Mouse (Mus musculus): Measurements from ENCODE around the gene Ubtf. TPM values are rescaled to one million over a fixed set of nuclear protein-coding genes. Genes with fewer than 3 reads are reported as not detected.

Gene Ubtf
- polyA plus RNA-seq, 1 experiment from 2014 or later = 75.5 TPM

DNA sequence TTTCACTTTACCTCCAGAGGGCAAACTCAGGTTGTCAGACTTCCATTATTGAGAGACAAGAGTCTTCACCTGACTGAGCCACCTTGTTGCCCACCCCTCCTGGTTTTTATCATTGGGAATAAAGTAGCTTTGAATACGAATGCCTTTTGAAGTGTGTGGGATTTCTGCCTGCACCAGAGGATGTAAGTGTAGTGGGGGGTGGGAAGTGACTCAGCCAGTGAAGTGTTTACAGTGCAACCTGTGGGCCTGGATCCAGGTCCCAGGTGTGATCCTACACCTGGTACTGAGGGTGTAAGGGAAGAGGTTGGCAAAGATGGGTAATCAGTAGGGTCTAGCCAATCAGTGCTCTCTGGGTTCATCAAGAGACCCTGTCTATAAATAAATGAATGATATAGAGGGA is 4.0 kb upstream of the Ubtf start:
- no peak for TF ChIP-seq CTCF (IDR thresholded peaks at IDR 0.05; ENCODE audit: low read depth)
- 72% methylated on average over 1 of the region's 1 CpGs for WGBS
- Histone ChIP-seq H3K9ac (ENCODE audit: low read depth, low read length) (no peak overlapping the region), H3K4me2 (ENCODE audit: low read length) (no peak overlapping the region), H3K27ac (no peak overlapping the region), H3K27me3 (ENCODE audit: insufficient read depth, low read length) (no peaks in the 10 kb centered on the region), H3K9me3 (replicated peaks; ENCODE audit: low read length) (no peaks in the 10 kb centered on the region), H3K4me1 (replicated peaks; ENCODE audit: insufficient read depth, low read length) (no peaks in the 10 kb centered on the region), H3K4me3 (replicated peaks; ENCODE audit: low read depth, low read length) (no peak overlapping the region), H3K36me3 (ENCODE audit: insufficient read depth, low read length) (no peaks in the 10 kb centered on the region)
- DNase-seq (ENCODE audit: low spot score) (no peak), ATAC-seq (replicated peaks; ENCODE audit: low FRiP score, low read depth) (no peak)

DNA sequence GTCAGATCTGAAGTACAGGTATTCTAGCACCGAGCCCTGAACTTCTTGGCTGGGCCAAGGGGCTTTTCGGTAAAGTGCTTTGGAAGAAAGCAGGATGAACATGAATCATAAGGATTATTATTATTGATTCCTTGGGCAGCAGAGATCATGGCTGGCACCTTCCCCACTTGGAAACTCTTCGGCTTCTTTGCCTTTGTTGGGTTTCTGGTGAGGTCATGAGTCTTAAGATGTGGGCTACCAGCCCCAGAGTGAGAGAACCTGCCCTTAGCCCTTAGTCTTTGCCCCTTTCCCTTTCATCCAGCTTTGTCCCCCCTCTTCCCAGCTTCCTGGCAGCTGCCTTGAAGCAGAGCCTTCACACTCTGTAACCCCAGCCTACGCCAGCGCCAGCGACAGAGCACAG is 2.4 kb upstream of the Ubtf start:
- no peak overlapping the region for H3K27ac ChIP-seq
- no peak overlapping the region for H3K9ac ChIP-seq (ENCODE audit: low read depth, low read length)
- no peaks in the 10 kb centered on the region for H3K9me3 ChIP-seq (replicated peaks; ENCODE audit: low read length)
- no peak for TF ChIP-seq CTCF (IDR thresholded peaks at IDR 0.05; ENCODE audit: low read depth)
- 69% methylated on average over 6 of the region's 6 CpGs for WGBS
- H3K36me3 ChIP-seq (ENCODE audit: insufficient read depth, low read length) = no peaks in the 10 kb centered on the region
- DNase-seq (ENCODE audit: low spot score) = no peak
- no peak for ATAC-seq (replicated peaks; ENCODE audit: low FRiP score, low read depth)
- no peak overlapping the region for H3K4me3 ChIP-seq (replicated peaks; ENCODE audit: low read depth, low read length)
- H3K27me3 ChIP-seq (ENCODE audit: insufficient read depth, low read length) = no peaks in the 10 kb centered on the region
- H3K4me2 ChIP-seq (ENCODE audit: low read length) = no peak overlapping the region
- no peaks in the 10 kb centered on the region for H3K4me1 ChIP-seq (replicated peaks; ENCODE audit: insufficient read depth, low read length)

DNA sequence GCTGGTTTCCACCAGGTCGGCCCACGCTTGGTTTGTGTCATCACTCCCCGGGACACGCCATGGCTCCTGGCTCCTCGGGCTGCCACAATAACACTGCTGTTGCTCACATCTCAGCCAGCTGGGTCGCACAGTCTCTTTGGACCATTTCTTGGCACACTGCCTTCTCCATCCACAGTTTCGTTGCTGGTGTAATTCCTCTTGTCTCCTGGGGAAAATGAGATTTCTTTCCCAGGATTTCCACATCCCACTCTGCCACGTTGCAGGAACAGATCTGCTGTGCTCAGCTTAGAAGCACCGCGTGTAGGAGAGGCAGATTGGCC is 1.1 kb upstream of the Ubtf start:
- DNase-seq (ENCODE audit: low spot score) = peak; percentile 89
- no peak for ATAC-seq (replicated peaks; ENCODE audit: low FRiP score, low read depth)
- Histone ChIP-seq H3K4me3 (replicated peaks; ENCODE audit: low read depth, low read length) (peak overlapping the region; percentile 99), H3K9me3 (replicated peaks; ENCODE audit: low read length) (no peaks in the 10 kb centered on the region), H3K27me3 (ENCODE audit: insufficient read depth, low read length) (no peaks in the 10 kb centered on the region), H3K27ac (peak overlapping the region; percentile 99), H3K4me1 (replicated peaks; ENCODE audit: insufficient read depth, low read length) (0 out of 2 replicates have a peak, but pooled peaks cover 1% of the 10 kb centered on the region), H3K9ac (ENCODE audit: low read depth, low read length) (peak overlapping the region; percentile 97; the same call in 1 of the 2 replicates), H3K4me2 (ENCODE audit: low read length) (peak overlapping the region; percentile 82), H3K36me3 (ENCODE audit: insufficient read depth, low read length) (no peaks in the 10 kb centered on the region)
- WGBS = 16% methylated on average over 10 of the region's 10 CpGs
- no peak for TF ChIP-seq CTCF (IDR thresholded peaks at IDR 0.05; ENCODE audit: low read depth)

DNA sequence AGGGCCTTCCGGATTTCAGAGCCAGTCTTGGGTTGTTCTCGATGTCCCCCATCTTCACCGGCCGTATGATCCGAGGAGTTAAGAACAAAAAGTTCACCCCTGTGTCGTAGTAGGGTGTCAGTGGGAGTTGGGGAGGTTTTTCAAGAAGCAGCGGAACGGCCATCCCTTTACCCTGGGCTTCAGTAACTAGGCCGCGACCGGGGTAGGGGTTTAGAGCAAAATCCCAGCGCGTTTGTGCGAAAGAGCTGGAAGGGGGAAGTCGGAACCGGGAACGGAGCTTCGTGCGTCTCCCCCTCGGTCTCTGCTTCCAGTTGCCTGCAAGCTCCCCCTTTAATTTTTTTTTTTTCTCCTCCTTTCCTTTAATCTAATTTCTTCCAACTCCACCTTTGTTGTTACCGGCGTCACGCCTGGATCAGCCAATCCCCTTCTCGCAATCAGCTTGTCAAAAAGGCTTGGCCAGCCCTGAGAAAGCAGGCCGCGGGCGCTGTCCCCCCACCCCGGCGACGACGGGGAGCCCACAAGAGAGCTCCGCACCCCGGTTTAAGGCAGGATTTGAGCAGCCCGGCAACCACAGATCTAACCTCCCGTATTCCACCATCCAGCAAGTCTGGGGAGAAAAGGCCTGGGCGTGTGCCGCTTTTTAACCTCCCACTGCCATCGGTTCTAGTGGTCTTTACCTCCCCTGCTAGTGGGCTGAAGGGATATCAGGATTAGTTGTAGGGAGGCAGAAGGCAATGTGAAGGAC is 571 bp upstream of the Ubtf start:
- DNase-seq (ENCODE audit: low spot score) (peak; percentile 90), ATAC-seq (replicated peaks; ENCODE audit: low FRiP score, low read depth) (no peak)
- H3K9me3 ChIP-seq (replicated peaks; ENCODE audit: low read length) = no peaks in the 10 kb centered on the region
- H3K4me3 ChIP-seq (replicated peaks; ENCODE audit: low read depth, low read length) = peak overlapping the region; percentile 99
- H3K9ac ChIP-seq (ENCODE audit: low read depth, low read length) = peak overlapping the region; percentile 97
- 0 out of 2 replicates have a peak, but pooled peaks cover 3% of the 10 kb centered on the region for H3K4me1 ChIP-seq (replicated peaks; ENCODE audit: insufficient read depth, low read length)
- peak overlapping the region; percentile 99 for H3K27ac ChIP-seq
- H3K4me2 ChIP-seq (ENCODE audit: low read length) = peak overlapping the region; percentile 82
- TF ChIP-seq CTCF (IDR thresholded peaks at IDR 0.05; ENCODE audit: low read depth) = no peak
- no peaks in the 10 kb centered on the region for H3K27me3 ChIP-seq (ENCODE audit: insufficient read depth, low read length)
- no peaks in the 10 kb centered on the region for H3K36me3 ChIP-seq (ENCODE audit: insufficient read depth, low read length)
- 1% methylated on average over 38 of the region's 38 CpGs for WGBS

DNA sequence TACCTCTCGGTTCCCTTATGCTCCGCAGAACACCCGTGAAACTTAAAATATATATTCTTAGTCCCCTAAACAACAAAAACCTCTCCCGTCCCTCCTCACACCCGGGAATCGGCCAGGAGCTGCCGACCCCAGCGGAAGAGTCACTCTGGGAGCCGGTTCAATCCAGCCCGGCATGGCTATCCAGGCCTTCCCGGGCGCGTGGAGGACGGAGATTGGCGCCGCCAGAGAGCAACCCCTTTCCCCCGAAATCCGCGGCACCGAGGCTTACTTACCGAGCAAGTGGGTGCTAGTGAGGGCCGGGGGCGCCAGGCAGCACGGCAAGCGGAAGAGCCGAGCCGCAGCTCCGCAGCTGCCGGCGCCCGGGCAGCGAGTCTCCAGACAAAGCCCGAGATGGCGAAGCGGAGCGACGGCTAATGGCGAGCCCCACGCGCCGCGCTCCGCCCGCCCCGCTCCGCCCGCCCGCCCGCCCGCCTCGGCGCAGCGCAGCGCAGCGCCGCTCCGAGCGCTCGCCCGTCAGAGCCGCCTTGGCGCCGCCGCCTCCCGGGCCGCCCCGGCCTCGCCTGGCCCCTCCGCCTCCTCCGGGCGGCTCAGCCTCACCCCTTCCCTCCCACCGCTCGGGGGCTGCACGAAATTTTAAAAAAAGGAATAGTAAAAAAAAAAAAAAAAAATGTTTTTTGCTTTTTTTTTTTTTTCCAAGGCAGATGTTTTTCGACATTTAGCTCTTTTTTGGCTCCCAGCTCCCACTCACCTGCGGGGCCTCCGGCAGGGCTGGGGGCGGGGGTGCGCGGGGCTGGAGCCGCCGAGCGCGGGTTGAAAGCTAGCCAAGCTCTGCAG is 749 bp downstream of the Ubtf start:
- 0 out of 2 replicates have a peak, but pooled peaks cover 3% of the 10 kb centered on the region for H3K4me1 ChIP-seq (replicated peaks; ENCODE audit: insufficient read depth, low read length)
- peak overlapping the region; percentile 97 for H3K9ac ChIP-seq (ENCODE audit: low read depth, low read length)
- no peak for ATAC-seq (replicated peaks; ENCODE audit: low FRiP score, low read depth)
- H3K27ac ChIP-seq = peak overlapping the region; percentile 99
- peak overlapping the region; percentile 82 for H3K4me2 ChIP-seq (ENCODE audit: low read length)
- no peak for TF ChIP-seq CTCF (IDR thresholded peaks at IDR 0.05; ENCODE audit: low read depth)
- H3K4me3 ChIP-seq (replicated peaks; ENCODE audit: low read depth, low read length) = peak overlapping the region; percentile 99
- no peaks in the 10 kb centered on the region for H3K27me3 ChIP-seq (ENCODE audit: insufficient read depth, low read length)
- DNase-seq (ENCODE audit: low spot score) = peak; percentile 60
- under 1% methylated on average over 84 of the region's 84 CpGs for WGBS
- peaks cover 10% of the 10 kb centered on the region for H3K36me3 ChIP-seq (ENCODE audit: insufficient read depth, low read length)
- no peaks in the 10 kb centered on the region for H3K9me3 ChIP-seq (replicated peaks; ENCODE audit: low read length)

DNA sequence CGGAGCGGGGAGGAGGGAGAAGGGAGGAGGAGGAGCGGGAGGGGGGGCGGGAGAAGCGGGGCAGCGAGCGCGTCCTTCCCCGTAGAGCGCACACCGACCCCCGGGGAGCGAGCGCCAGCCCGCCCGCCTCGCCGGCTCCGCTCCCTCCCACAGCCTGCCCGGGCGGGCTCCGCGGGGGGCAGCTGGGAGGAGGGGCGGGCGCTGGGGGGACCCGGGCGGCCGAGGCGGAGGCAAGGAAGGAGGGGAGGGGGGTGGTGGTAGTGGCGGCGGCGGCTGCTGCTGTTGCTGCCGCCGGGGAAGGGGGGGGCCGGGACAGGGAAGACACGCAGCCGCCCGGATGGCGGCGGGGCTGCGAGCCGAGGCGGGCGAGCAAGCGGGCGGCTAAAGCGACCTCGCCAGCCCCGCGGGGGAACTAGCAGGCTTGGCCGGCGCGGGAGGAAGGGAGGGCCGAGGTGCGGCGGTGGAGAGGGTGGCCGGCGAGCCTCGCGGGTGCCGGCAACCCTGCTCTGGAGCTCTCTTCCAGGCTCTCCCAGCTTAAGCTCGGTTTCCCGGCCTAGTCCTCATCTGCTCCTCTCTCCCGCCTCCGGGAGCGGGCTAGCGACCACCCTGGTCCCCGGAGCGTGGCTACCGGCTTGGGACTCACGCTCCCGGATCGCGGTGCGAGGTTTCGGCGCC is 1.5 kb downstream of the Ubtf start:
- peak overlapping the region; percentile 99 for H3K4me3 ChIP-seq (replicated peaks; ENCODE audit: low read depth, low read length)
- peak overlapping the region; percentile 99 for H3K27ac ChIP-seq
- peak overlapping the region; percentile 97 for H3K9ac ChIP-seq (ENCODE audit: low read depth, low read length)
- peak; percentile 87 for DNase-seq (ENCODE audit: low spot score)
- ATAC-seq (replicated peaks; ENCODE audit: low FRiP score, low read depth) = peak; percentile 53
- H3K4me1 ChIP-seq (replicated peaks; ENCODE audit: insufficient read depth, low read length) = 0 out of 2 replicates have a peak, but pooled peaks cover 3% of the 10 kb centered on the region
- H3K27me3 ChIP-seq (ENCODE audit: insufficient read depth, low read length) = no peaks in the 10 kb centered on the region
- under 1% methylated on average over 64 of the region's 77 CpGs for WGBS
- no peaks in the 10 kb centered on the region for H3K9me3 ChIP-seq (replicated peaks; ENCODE audit: low read length)
- H3K4me2 ChIP-seq (ENCODE audit: low read length) = peak overlapping the region; percentile 82
- H3K36me3 ChIP-seq (ENCODE audit: insufficient read depth, low read length) = peaks cover 17% of the 10 kb centered on the region
- no peak for TF ChIP-seq CTCF (IDR thresholded peaks at IDR 0.05; ENCODE audit: low read depth)
